Mouse (Mus musculus) hindbrain, embryonic 11.5 days (tissue): ENCODE results near the gene Tom1l1. TPM values are rescaled to one million over a fixed set of nuclear protein-coding genes. Genes with fewer than 3 reads are reported as not detected.
"Not testable (repeated sequence)": the region's sequence is repeated elsewhere in the genome, so short reads cannot be mapped to it uniquely, and the experiment has no call there.

ENCODE experiments used
- ATAC-seq: fragments of 200-750 bp; cut with Nextera tagmentation; 2 replicates; pipeline ENCODE4 v1.8.0; 2017; ENCODE audit warnings: mild to moderate bottlenecking, moderate TSS enrichment, moderate library complexity; ENCODE audit not compliant: low FRiP score
- DNase-seq: peaks from one replicate; pipeline ENCODE4 v3.0.0-alpha.2; 2015; ENCODE audit warnings: low spot score
- H3K27ac ChIP-seq: fragments of 300-500 bp; sonication (generic); 2 replicates; pipeline ENCODE4 v1.5.1; 2014; ENCODE audit warnings: mild to moderate bottlenecking, low read depth, low read length
- H3K27me3 ChIP-seq: fragments of 300-500 bp; sonication (generic); 2 replicates; pipeline ENCODE4 v1.6.1; 2014; ENCODE audit warnings: mild to moderate bottlenecking, low read length, moderate library complexity, mixed read lengths; ENCODE audit not compliant: control insufficient read depth, insufficient read depth
- H3K36me3 ChIP-seq: fragments of 300-500 bp; sonication (generic); 2 replicates; pipeline ENCODE4 v1.6.1; 2014; ENCODE audit warnings: mild to moderate bottlenecking, low read length, moderate library complexity, mixed read lengths; ENCODE audit not compliant: control insufficient read depth, insufficient read depth
- H3K4me1 ChIP-seq: fragments of 300-500 bp; sonication (generic); replicated peaks from 2 replicates; pipeline ENCODE4 v1.6.1; 2014; ENCODE audit warnings: low read length, mixed read lengths; ENCODE audit not compliant: control insufficient read depth, insufficient read depth
- H3K4me2 ChIP-seq: fragments of 300-500 bp; sonication (generic); replicated peaks from 2 replicates; pipeline ENCODE4 v1.6.1; 2014; ENCODE audit warnings: mild to moderate bottlenecking, low read depth, low read length
- H3K4me3 ChIP-seq: fragments of 300-500 bp; sonication (generic); 2 replicates; pipeline ENCODE4 v1.5.1; 2014; ENCODE audit warnings: low read depth, low read length
- H3K9ac ChIP-seq: fragments of 300-500 bp; sonication (generic); 2 replicates; pipeline ENCODE4 v1.6.1; 2014; ENCODE audit warnings: low read depth, low read length
- H3K9me3 ChIP-seq: fragments of 300-500 bp; sonication (generic); 2 replicates; pipeline ENCODE4 v1.6.1; 2016; ENCODE audit warnings: low read length; ENCODE audit not compliant: control insufficient read depth
- WGBS: fragments of 180-500 bp; shearing (Covaris S2); extraction: QIAGEN DNeasy Blood & Tissue Kit; methylation state at CpG from one replicate; pipeline ENCODE4 v1.1.7; 2014; 5-methylcytosine and 5-hydroxymethylcytosine counted together
- polyA plus RNA-seq: library from polyadenylated mRNA; unstranded; fragments of >200 nt; fragmentation: Nextera tagmentation; extraction: Ambion mirVana; gene quantifications from 2 replicates; pipeline ENCODE4 v1.2.1, GENCODE M21; 2014

Gene Tom1l1
- 17.8 and 21.4 TPM in 2 replicates for polyA plus RNA-seq

DNA sequence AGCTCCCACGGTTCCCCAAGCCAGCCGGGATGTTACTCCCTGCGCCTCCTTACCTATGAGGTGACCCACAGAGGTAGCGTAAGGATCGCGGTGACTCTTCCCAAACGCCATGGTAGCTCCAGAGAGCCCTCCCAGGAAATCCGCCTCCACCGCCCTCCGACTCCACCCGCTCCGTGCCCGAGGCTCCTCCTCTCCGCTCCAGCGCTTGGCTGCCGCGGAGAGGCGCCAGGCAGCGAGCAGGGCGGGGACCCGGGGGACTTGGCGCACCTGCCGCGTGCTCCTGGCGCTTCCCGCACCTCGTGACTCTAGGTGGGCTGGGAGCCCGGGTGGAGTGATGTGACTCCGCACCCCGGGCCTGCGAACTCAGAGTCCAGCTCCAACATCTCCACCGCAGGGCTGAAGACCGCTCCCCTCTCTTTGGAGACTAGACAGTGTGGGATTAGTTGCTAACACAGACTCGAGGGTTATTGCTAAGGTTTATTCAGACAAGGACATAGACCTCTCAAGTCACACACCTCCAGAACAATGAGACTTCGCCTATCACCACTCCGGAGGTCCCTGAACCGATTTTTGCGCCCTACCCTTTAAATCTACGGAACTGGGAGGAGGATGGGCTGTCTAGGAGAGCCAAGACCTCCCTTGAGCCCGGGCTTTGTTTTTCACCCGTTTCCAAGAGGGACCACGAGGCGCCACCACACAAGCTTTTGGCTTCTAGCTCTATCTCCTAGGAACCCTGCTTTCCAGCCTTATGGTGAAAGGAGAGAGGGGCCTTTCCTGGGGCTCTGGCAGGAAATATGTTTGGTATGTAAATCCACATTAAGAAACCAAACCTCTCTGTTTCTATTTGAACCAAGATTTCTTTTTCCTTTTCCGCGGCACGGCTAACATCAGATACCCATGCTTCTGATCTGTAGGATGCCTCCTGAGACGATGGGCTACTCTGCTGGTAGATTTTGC lies at the start of gene Tom1l1:
Gene Tom1l1 (minus strand): TSS at position 907 of the 957 bp plus-strand sequence.
- H3K9me3 ChIP-seq: no peaks in the 10 kb centered on the region
- no peak within 1 kb of the TSS for H3K27ac ChIP-seq
- no peaks in the 10 kb centered on the region for H3K27me3 ChIP-seq
- DNase-seq: peak; percentile 77
- peak; percentile 89 for ATAC-seq
- peak within 1 kb of the TSS; percentile 87 for H3K4me2 ChIP-seq
- WGBS: 6% methylated on average over 46 of the region's 47 CpGs
- no peaks in the 10 kb centered on the region for H3K36me3 ChIP-seq
- no peaks in the 10 kb centered on the region for H3K4me1 ChIP-seq
- peak within 1 kb of the TSS; percentile 71 for H3K9ac ChIP-seq
- H3K4me3 ChIP-seq: peak within 1 kb of the TSS; percentile 53

DNA sequence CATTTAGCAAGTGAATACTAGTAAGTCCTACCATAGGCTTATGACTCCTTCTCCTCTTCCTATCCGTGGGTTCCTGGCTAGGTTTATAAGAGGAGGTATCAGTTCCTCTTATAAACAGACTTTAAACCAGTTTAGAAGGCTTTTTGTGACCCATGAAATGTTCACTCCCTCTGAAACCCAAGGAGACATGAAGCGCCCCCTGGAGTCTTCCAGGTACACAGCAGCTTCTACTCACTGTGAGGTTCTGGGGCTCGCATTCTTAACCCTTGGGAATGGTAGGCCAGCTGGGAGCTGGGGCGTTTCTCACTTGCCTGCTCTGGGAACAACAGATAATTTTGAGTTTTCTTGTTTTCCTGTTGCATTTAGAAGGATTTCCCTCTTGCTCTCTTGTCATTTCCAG lies 45.4 kb upstream of the Tom1l1 start:
- 84% methylated on average over 4 of the region's 4 CpGs for WGBS
- Histone ChIP-seq H3K27me3 (no peaks in the 10 kb centered on the region), H3K4me1 (no peaks in the 10 kb centered on the region), H3K4me3 (no peak overlapping the region), H3K4me2 (no peak overlapping the region), H3K27ac (no peak overlapping the region), H3K9ac (no peak overlapping the region), H3K36me3 (no peaks in the 10 kb centered on the region), H3K9me3 (no peaks in the 10 kb centered on the region)
- DNase-seq (no peak), ATAC-seq (no peak)

DNA sequence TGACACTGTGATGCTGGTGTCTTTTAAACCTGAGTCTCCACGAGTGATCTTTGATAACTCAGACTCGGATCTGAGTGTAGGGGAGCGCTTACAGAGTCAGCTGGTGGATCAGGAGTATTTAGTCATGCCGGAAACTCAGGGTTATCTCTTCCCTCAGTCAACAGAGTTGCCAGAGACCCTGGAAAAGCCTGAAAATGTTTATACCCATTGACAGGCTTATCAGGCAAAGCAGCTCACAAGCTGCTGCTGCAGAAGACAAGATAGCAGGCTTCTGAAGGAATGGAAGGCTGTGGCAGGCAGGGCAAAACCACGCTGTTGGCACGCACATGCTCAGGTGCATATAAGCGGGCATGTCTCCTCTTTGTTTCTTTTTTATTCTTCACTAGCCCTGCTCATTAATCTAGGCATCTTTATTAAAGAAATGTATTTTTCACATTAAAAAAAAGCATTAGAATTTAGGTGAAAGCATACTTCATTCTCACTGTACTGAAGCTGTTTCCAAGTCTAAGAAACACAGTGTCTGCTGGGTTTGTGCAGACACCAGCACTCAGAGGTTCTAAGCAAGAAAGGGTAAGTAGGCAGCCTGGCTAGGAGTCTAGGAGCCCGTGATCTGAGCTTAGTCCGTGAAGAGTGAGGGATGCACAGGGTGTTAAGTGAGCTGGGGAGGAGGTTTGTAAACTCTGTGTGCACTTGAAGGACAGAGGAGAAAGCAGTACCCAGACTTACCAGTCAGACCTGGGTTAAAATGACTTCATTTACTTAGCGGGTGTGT lies 39.4 kb upstream of the Tom1l1 start:
- H3K4me2 ChIP-seq: no peak overlapping the region
- H3K27me3 ChIP-seq: no peaks in the 10 kb centered on the region
- H3K4me1 ChIP-seq: no peaks in the 10 kb centered on the region
- H3K9me3 ChIP-seq: no peaks in the 10 kb centered on the region
- no peaks in the 10 kb centered on the region for H3K36me3 ChIP-seq
- ATAC-seq: no peak
- no peak for DNase-seq
- H3K4me3 ChIP-seq: no peak overlapping the region
- no peak overlapping the region for H3K27ac ChIP-seq
- WGBS: 88% methylated on average over 10 of the region's 10 CpGs
- no peak overlapping the region for H3K9ac ChIP-seq

DNA sequence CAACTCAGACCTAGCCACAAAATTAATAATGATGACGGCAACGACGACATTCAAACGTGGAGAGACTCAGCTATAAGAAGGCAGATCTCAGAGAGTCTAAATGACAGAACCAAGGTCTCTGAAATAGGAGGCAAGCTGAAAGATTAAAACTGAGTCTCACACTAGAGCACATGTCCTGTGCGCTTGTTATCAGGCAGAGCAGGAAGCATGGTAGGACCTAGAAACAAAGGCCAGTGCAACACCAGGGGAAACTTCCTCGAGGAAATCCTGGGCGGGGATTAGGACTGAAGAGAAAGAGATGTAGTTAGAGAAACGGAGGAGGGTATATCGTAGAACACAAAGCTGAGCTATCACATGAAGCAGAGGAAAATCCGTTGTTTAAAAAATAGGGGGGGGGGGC lies 38.6 kb upstream of the Tom1l1 start:
- Histone ChIP-seq H3K27ac (no peak overlapping the region), H3K4me2 (no peak overlapping the region), H3K9ac (no peak overlapping the region), H3K9me3 (no peaks in the 10 kb centered on the region), H3K4me3 (no peak overlapping the region), H3K4me1 (no peaks in the 10 kb centered on the region), H3K27me3 (no peaks in the 10 kb centered on the region), H3K36me3 (no peaks in the 10 kb centered on the region)
- no peak for ATAC-seq
- DNase-seq: no peak
- WGBS: 88% methylated on average over 10 of the region's 10 CpGs

DNA sequence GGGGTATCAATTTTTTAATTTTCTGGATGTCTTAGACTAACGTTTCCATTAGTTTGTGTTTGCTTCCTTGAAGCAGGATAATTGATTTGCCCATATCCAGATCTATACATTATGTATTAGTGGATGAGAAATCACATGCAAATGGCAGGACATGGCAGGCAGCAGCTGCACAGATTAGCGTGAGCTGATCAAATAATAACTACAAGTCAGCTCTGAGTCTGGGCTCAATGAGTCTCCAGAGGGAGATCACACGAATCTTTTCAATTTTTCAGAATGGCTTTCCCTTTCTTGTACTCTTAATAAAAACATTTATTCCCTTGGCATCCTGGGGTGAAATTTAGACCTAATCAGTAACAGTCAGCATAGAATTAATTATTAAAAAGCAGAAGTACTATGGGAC lies 34.1 kb upstream of the Tom1l1 start:
- Histone ChIP-seq H3K9me3 (no peaks in the 10 kb centered on the region), H3K36me3 (no peaks in the 10 kb centered on the region), H3K4me2 (no peak overlapping the region), H3K27ac (no peak overlapping the region), H3K4me1 (no peaks in the 10 kb centered on the region), H3K9ac (no peak overlapping the region), H3K27me3 (no peaks in the 10 kb centered on the region), H3K4me3 (no peak overlapping the region)
- peak; percentile 72 for ATAC-seq
- DNase-seq: peak; percentile 10
- 51% methylated on average over 3 of the region's 3 CpGs for WGBS

DNA sequence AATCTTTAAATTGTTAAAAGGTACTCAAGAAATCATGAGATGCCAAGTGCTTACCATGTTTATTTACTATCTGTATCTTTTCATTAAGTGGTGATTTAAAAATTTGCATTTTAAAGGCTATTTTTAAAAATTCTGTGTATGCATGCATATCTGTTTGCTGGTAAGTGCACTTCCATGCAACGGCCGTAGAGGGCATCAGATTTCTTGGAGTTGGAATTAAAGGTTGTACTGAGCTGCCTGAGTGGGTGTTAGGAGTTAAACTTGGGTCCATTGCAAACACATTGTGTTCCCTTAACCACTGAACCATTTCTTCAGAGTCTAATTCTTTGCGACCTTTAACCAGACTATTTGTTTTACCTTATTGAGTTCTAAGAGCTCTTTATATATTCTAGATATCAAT lies 29.6 kb upstream of the Tom1l1 start:
- H3K36me3 ChIP-seq: no peaks in the 10 kb centered on the region
- 91% methylated on average over 3 of the region's 3 CpGs for WGBS
- no peaks in the 10 kb centered on the region for H3K27me3 ChIP-seq
- no peak overlapping the region for H3K27ac ChIP-seq
- DNase-seq: no peak
- H3K4me3 ChIP-seq: no peak overlapping the region
- no peak overlapping the region for H3K9ac ChIP-seq
- H3K9me3 ChIP-seq: no peaks in the 10 kb centered on the region
- H3K4me2 ChIP-seq: no peak overlapping the region
- ATAC-seq: no peak
- no peaks in the 10 kb centered on the region for H3K4me1 ChIP-seq

DNA sequence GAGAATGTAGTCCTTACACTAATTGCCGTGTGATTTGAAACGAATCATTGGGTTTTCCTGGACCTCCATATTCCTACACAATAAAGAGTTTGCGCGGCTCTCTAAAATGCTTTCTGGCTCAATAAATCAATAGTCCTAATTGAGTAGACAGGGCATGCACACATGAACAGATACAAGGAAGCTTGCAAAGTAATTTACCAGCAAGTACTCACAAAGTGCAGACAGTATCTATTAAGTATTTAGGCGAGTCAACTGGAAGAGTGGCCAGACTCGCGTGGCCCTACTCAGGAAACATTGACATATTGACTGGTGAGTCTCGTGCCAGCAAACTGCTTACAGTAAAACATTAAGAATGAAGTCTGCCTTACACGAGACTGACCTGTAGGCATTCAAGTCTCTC lies 23.4 kb upstream of the Tom1l1 start:
- Histone ChIP-seq H3K4me1 (no peaks in the 10 kb centered on the region), H3K27ac (no peak overlapping the region), H3K4me2 (no peak overlapping the region), H3K9ac (no peak overlapping the region), H3K4me3 (no peak overlapping the region), H3K9me3 (no peaks in the 10 kb centered on the region), H3K27me3 (no peaks in the 10 kb centered on the region), H3K36me3 (no peaks in the 10 kb centered on the region)
- WGBS: 81% methylated on average over 9 of the region's 9 CpGs
- no peak for DNase-seq
- no peak for ATAC-seq

DNA sequence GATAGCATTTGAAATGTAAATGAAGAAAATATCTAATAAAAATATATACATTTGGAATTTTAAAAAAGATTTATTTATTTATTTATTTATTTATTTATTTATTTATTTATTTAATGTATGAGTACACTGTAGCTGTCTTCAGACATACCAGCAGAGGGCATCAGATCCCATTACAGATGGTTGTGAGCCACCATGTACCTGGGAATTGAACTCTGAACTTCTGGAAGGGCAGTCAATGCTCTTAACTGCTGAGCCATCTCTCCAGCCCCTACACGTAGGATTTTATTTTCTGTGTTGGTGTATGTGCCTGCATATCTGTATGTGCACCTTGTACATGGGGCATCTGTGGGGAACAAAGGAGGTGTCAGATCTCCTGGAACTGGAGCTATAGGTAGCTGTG lies 19.0 kb upstream of the Tom1l1 start:
- H3K36me3 ChIP-seq, H3K27ac ChIP-seq, H3K9ac ChIP-seq, DNase-seq, H3K4me3 ChIP-seq, H3K27me3 ChIP-seq, H3K9me3 ChIP-seq, ATAC-seq, H3K4me2 ChIP-seq, H3K4me1 ChIP-seq: not testable (repeated sequence)
- WGBS: 93% methylated on average over 1 of the region's 1 CpGs
